Mouse (Mus musculus) colon, adult 2 months (tissue): ENCODE data around the gene Serpina3k. TPM values are rescaled to one million over a fixed set of nuclear protein-coding genes. Genes with fewer than 3 reads are reported as not detected.

ENCODE experiments used
- polyA plus RNA-seq: library from polyadenylated mRNA; depleted of rRNA; stranded (reverse); fragments of >200 nt; gene quantifications from 2 replicates; pipeline ENCODE4 v1.2.3, GENCODE M21; 2012; rRNA removed

The Serpina3k gene
- 0.07 TPM in 1 of 2 replicates, not detected in the other for polyA plus RNA-seq

DNA sequence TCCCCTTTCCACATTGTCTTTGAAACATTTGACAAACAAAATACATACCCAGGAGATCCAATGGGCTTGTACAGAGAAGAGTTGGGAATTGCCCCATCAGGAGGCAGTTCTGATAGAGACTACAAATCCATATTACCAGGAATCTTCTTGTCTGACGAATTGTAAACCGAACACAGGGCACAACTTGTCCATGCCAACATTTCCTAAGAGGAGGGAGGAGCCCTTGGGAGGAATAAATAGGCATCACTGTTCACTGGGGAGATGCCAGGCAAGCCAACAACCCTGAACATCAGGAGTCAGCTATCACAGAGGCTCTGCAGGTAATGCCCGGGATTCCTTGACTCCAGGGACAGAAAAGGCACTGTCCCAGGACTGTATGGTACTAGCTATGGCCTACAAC, at the start of gene Serpina3k, which contains the start of gene Serpina3m:
Gene Serpina3k, plus strand, starts transcription at position 261 of the 400 bp plus-strand sequence.
Gene Serpina3m, plus strand, starts transcription at position 261 of the 400 bp plus-strand sequence.

DNA sequence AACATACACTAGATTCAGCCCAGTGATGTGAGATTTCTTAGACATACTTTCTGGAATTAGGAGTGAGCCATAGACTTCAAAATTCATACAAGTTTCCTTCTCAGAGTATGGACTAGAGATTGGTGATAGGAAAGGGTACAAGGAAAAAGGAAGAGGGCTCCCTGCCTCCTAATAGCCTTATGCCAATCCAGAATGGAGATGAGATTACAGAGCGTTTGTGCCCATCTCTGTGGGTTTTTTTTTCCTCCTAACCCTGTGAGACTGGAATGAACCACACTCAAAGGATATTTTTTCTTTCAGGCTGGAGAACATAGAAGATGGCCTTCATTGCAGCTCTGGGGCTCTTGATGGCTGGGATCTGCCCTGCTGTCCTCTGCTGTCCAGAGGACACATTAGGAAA, 24.0 kb upstream of the Serpina3k start, which contains the start of gene Serpina3j:
Gene Serpina3j, plus strand, starts transcription at position 301 of the 400 bp plus-strand sequence.

Other genes starting within 250 kb of the Serpina3k start
- not detected in 2 replicates for gene Serpina5, start 237.4 kb upstream of the Serpina3k start, polyA plus RNA-seq
- gene Serpina3a, start 225.8 kb upstream of the Serpina3k start, polyA plus RNA-seq = not detected in 2 replicates
- gene Serpina3b, start 210.5 kb upstream of the Serpina3k start, polyA plus RNA-seq = not detected in 2 replicates
- gene Serpina3c, start 184.6 kb upstream of the Serpina3k start, polyA plus RNA-seq = 0.60 and 0.78 TPM in 2 replicates
- 0.10 and 0.16 TPM in 2 replicates for gene Serpina3f, start 123.9 kb upstream of the Serpina3k start, polyA plus RNA-seq
- 3.3 and 4.2 TPM in 2 replicates for gene Serpina3g, start 102.2 kb upstream of the Serpina3k start, polyA plus RNA-seq
- 0.05 and 0.07 TPM in 2 replicates for gene Serpina3i, start 75.4 kb upstream of the Serpina3k start, polyA plus RNA-seq
- not detected in 2 replicates for gene Serpina3j, start 23.9 kb upstream of the Serpina3k start, polyA plus RNA-seq
- gene Serpina3m, start within 50 bp of the Serpina3k start, polyA plus RNA-seq = 0.13 TPM in 1 of 2 replicates, not detected in the other
- 20.8 and 24.4 TPM in 2 replicates for gene Serpina3n, start 68.2 kb downstream of the Serpina3k start, polyA plus RNA-seq
- gene Gsc, start 134.8 kb downstream of the Serpina3k start, polyA plus RNA-seq = not detected in 2 replicates